Mouse (Mus musculus): ENCODE measurements at regions not wholly inside any gene's neighbourhood (a gene's known extent, or its start where the extent isn't known, plus 50 kb on each side); places are given as distances from the start of the nearest gene placed in this dataset.

DNA sequence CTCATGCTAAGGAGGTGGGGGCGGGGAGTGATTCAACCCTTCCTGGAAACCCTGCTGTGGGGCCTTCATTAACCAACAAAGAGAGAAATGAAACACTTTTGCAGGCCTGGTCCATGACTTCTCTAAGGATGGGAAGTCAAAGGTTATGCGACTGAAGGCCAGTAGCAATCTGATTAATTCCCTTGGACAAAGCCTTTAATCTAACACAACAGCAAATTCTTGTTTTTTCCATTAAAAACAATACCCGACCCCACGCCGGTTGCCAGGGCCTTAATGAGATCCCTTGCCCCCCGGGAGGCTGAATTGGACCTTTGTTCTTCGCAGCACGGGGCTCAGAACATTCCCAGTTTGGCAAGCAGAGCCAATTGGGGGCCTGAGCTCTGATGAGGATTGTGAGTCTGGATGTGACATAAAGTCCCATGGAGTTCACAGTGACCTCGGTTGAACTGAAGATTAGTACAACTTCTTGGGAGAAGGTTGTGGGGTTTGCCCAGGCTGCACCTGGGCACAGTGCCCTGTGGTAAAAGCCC, 310.9 kb upstream of the Rtl1 start:
- DNase-seq (ENCODE audit: low spot score) (no peak), ATAC-seq (ENCODE audit: low FRiP score) (no peak)
- TF ChIP-seq CTCF (IDR thresholded peaks at IDR 0.05): no peak
- Histone ChIP-seq H3K9ac (replicated peaks; ENCODE audit: low read length, poor library complexity, severe bottlenecking) (no peak overlapping the region), H3K4me3 (ENCODE audit: low read depth, low read length) (no peak overlapping the region), H3K27ac (ENCODE audit: low read depth, low read length) (no peak overlapping the region), H3K27me3 (ENCODE audit: insufficient read depth, low read length) (no peaks in the 10 kb centered on the region), H3K4me1 (ENCODE audit: insufficient read depth, low read length) (no peaks in the 10 kb centered on the region), H3K36me3 (ENCODE audit: insufficient read depth, low read length) (no peaks in the 10 kb centered on the region), H3K4me2 (ENCODE audit: low read depth, low read length, poor library complexity, severe bottlenecking) (no peak overlapping the region), H3K9me3 (ENCODE audit: low read length) (no peaks in the 10 kb centered on the region)
- 21% methylated on average over 9 of the region's 9 CpGs for WGBS

DNA sequence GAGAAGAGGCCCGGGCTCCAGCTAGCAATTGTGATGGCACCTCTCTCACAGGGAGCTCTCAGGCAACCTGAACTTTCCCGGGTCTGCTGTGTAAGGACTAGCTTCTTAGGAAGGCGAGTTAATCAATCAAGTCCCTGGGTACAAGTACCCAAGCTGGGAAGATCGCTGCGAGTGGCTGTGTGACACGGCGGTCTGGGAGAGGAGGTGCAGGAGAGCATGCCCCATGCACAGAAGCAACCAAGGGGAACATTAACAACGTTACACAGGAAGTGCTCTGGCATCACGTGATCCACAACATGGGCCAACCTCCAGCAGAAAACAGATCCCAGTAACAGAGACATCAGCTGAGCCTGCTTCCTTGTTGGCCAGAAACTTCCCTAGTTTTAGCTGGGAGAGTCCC, 311.4 kb upstream of the Rtl1 start:
- Histone ChIP-seq H3K9me3 (ENCODE audit: low read length) (no peaks in the 10 kb centered on the region), H3K4me3 (ENCODE audit: low read depth, low read length) (no peak overlapping the region), H3K36me3 (ENCODE audit: insufficient read depth, low read length) (no peaks in the 10 kb centered on the region), H3K4me1 (ENCODE audit: insufficient read depth, low read length) (no peaks in the 10 kb centered on the region), H3K4me2 (ENCODE audit: low read depth, low read length, poor library complexity, severe bottlenecking) (no peak overlapping the region), H3K27ac (ENCODE audit: low read depth, low read length) (no peak overlapping the region), H3K27me3 (ENCODE audit: insufficient read depth, low read length) (no peaks in the 10 kb centered on the region), H3K9ac (replicated peaks; ENCODE audit: low read length, poor library complexity, severe bottlenecking) (no peak overlapping the region)
- no peak for DNase-seq (ENCODE audit: low spot score)
- WGBS: 57% methylated on average over 9 of the region's 9 CpGs
- ATAC-seq (ENCODE audit: low FRiP score): no peak
- no peak for TF ChIP-seq CTCF (IDR thresholded peaks at IDR 0.05)

DNA sequence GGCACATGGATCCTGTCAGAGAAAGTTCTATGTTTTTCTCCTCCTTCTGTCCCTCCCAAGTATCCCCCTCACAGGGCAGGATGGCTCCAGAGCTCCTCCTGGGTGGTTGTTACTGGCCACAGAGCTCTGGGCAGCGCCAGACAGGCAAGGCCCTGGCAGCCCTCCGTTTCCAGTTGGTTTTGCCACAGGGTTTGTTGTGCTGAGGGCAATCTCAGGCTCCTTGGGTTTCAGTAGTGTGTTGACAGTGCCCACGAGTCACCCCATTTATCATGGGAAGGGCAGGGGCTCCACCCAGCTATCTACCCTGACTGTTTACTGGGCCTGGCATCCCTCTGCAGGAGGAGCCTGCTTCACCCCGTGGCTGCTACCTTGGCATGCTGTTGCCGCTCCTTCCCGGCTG, 317.6 kb upstream of the Rtl1 start:
- Histone ChIP-seq H3K4me3 (ENCODE audit: low read depth, low read length) (no peak overlapping the region), H3K4me2 (ENCODE audit: low read depth, low read length, poor library complexity, severe bottlenecking) (no peak overlapping the region), H3K36me3 (ENCODE audit: insufficient read depth, low read length) (no peaks in the 10 kb centered on the region), H3K9me3 (ENCODE audit: low read length) (no peaks in the 10 kb centered on the region), H3K9ac (replicated peaks; ENCODE audit: low read length, poor library complexity, severe bottlenecking) (no peak overlapping the region), H3K27ac (ENCODE audit: low read depth, low read length) (no peak overlapping the region), H3K4me1 (ENCODE audit: insufficient read depth, low read length) (no peaks in the 10 kb centered on the region), H3K27me3 (ENCODE audit: insufficient read depth, low read length) (no peaks in the 10 kb centered on the region)
- ATAC-seq (ENCODE audit: low FRiP score) (no peak), DNase-seq (ENCODE audit: low spot score) (no peak)
- 84% methylated on average over 6 of the region's 6 CpGs for WGBS
- no peak for TF ChIP-seq CTCF (IDR thresholded peaks at IDR 0.05)

GRCm38 (mm10) chr12:109918901-109919300, 318.8 kb upstream of the Rtl1 start:
- WGBS: 63% methylated on average over 8 of the region's 8 CpGs
- H3K4me1 ChIP-seq (ENCODE audit: insufficient read depth, low read length): no peaks in the 10 kb centered on the region
- no peak overlapping the region for H3K4me2 ChIP-seq (ENCODE audit: low read depth, low read length, poor library complexity, severe bottlenecking)
- no peaks in the 10 kb centered on the region for H3K36me3 ChIP-seq (ENCODE audit: insufficient read depth, low read length)
- H3K9ac ChIP-seq (replicated peaks; ENCODE audit: low read length, poor library complexity, severe bottlenecking): no peak overlapping the region
- DNase-seq (ENCODE audit: low spot score) (no peak), ATAC-seq (ENCODE audit: low FRiP score) (no peak)
- H3K4me3 ChIP-seq (ENCODE audit: low read depth, low read length): no peak overlapping the region
- H3K27ac ChIP-seq (ENCODE audit: low read depth, low read length): no peak overlapping the region
- H3K9me3 ChIP-seq (ENCODE audit: low read length): no peaks in the 10 kb centered on the region
- H3K27me3 ChIP-seq (ENCODE audit: insufficient read depth, low read length): no peaks in the 10 kb centered on the region
- no peak for TF ChIP-seq CTCF (IDR thresholded peaks at IDR 0.05)

- no peak for DNase-seq (ENCODE audit: low spot score)
- no peak for TF ChIP-seq CTCF (IDR thresholded peaks at IDR 0.05)
- Histone ChIP-seq H3K4me1 (ENCODE audit: insufficient read depth, low read length) (no peaks in the 10 kb centered on the region), H3K27me3 (ENCODE audit: insufficient read depth, low read length) (no peaks in the 10 kb centered on the region), H3K4me3 (ENCODE audit: low read depth, low read length) (no peak overlapping the region), H3K27ac (ENCODE audit: low read depth, low read length) (no peak overlapping the region), H3K9ac (replicated peaks; ENCODE audit: low read length, poor library complexity, severe bottlenecking) (no peak overlapping the region), H3K9me3 (ENCODE audit: low read length) (no peaks in the 10 kb centered on the region), H3K36me3 (ENCODE audit: insufficient read depth, low read length) (no peaks in the 10 kb centered on the region), H3K4me2 (ENCODE audit: low read depth, low read length, poor library complexity, severe bottlenecking) (no peak overlapping the region)
- WGBS: 86% methylated on average over 10 of the region's 10 CpGs
- ATAC-seq (ENCODE audit: low FRiP score): no peak
These were observed 322.0 kb upstream of the Rtl1 start for GRCm38 (mm10) chr12:109922111-109922510.

DNA sequence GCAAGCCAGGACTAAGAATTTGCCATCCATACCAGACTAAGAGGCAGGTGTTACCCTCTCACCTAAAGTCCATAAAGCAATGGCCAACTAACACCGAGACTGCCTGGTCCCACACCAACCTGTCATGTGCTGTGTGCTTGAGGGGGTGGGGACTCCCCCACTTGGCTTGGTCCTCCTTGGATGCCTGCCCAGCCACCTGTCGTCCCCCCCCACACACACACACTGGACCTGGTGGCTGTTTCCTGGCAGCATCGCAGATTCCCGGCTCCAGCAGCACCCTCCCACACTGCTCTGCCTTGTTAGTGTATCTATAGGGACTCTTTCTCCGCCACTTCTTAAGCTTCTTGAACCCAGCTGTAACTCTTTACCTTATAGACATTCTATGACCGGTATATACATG, 325.7 kb upstream of the Rtl1 start:
- ATAC-seq (ENCODE audit: low FRiP score) (no peak), DNase-seq (ENCODE audit: low spot score) (no peak)
- Histone ChIP-seq H3K9me3 (ENCODE audit: low read length) (no peaks in the 10 kb centered on the region), H3K4me1 (ENCODE audit: insufficient read depth, low read length) (no peaks in the 10 kb centered on the region), H3K4me3 (ENCODE audit: low read depth, low read length) (no peak overlapping the region), H3K27me3 (ENCODE audit: insufficient read depth, low read length) (no peaks in the 10 kb centered on the region), H3K27ac (ENCODE audit: low read depth, low read length) (no peak overlapping the region), H3K4me2 (ENCODE audit: low read depth, low read length, poor library complexity, severe bottlenecking) (no peak overlapping the region), H3K9ac (replicated peaks; ENCODE audit: low read length, poor library complexity, severe bottlenecking) (no peak overlapping the region), H3K36me3 (ENCODE audit: insufficient read depth, low read length) (no peaks in the 10 kb centered on the region)
- WGBS: 87% methylated on average over 6 of the region's 6 CpGs
- no peak for TF ChIP-seq CTCF (IDR thresholded peaks at IDR 0.05)

All from midbrain, postnatal 0 days (tissue).